Mouse (Mus musculus): ENCODE results near the gene Glis3. TPM values are rescaled to one million over a fixed set of nuclear protein-coding genes. Genes with fewer than 3 reads are reported as not detected.
A peak's percentile ranks its signal among the peaks of the same experiment; 100 is the strongest.

Gene Glis3
- polyA plus RNA-seq, 1 experiment from 2014 or later = 0.85 TPM

DNA sequence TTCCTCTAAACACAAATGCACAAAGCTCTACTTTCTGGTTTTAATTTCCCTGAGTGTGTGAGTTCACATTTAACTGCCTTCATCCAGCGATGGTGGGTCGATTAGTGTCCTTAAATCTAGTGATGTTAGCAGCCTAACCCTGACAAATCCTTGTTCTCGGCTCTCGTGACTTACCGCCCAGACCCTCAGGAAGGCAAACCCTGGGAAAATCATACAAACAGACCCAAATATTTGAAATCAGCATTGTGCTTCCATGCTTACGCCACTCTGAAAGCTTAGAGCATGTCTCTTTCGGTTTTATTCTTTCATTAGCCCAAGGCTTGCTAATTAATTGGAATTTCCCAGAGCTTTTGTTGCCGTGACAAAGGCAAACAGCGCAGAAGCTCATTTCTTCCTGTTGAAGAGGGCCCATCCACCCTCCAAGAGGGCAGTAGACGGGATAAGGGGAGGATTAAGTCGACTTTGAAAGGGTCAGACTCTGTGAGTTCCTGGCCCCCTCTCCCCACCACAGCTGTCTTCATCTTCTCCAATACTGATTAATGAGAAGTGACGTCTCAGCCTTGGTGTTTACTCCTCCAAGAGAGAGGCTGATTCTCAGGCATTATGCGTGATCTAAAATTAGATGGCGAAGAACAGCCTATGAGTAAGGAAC is 100.0 kb downstream of the Glis3 start:
- Histone ChIP-seq H3K4me1 (replicated peaks; ENCODE audit: control insufficient read depth, insufficient read depth) (no peaks in the 10 kb centered on the region), H3K27ac (replicated peaks) (no peak overlapping the region), H3K4me3 (ENCODE audit: low read depth, low read length) (no peak overlapping the region), H3K4me2 (replicated peaks; ENCODE audit: low read depth) (peak overlapping the region; percentile 39), H3K36me3 (ENCODE audit: control insufficient read depth, insufficient read depth, low read length) (no peaks in the 10 kb centered on the region), H3K27me3 (ENCODE audit: control insufficient read depth, insufficient read depth, low read length) (no peaks in the 10 kb centered on the region), H3K9ac (ENCODE audit: low read length) (no peak overlapping the region), H3K9me3 (ENCODE audit: control insufficient read depth, low read length) (no peaks in the 10 kb centered on the region)
- TF ChIP-seq EP300 (optimal IDR thresholded peaks at IDR 0.05) = no peak
- no peak for TF ChIP-seq CTCF (IDR thresholded peaks at IDR 0.05; ENCODE audit: low read depth)
- DNase-seq (ENCODE audit: low spot score) = no peak
- 39% methylated on average over 14 of the region's 14 CpGs for WGBS
- peak; percentile 45; the same call in 1 of the 2 replicates for ATAC-seq (ENCODE audit: low FRiP score, low TSS enrichment)

- Histone ChIP-seq H3K27ac (replicated peaks) (no peak overlapping the region), H3K4me3 (ENCODE audit: low read depth, low read length) (no peak overlapping the region), H3K9ac (ENCODE audit: low read length) (no peak overlapping the region), H3K27me3 (ENCODE audit: control insufficient read depth, insufficient read depth, low read length) (no peaks in the 10 kb centered on the region), H3K4me1 (replicated peaks; ENCODE audit: control insufficient read depth, insufficient read depth) (no peaks in the 10 kb centered on the region), H3K4me2 (replicated peaks; ENCODE audit: low read depth) (no peak overlapping the region), H3K9me3 (ENCODE audit: control insufficient read depth, low read length) (no peaks in the 10 kb centered on the region), H3K36me3 (ENCODE audit: control insufficient read depth, insufficient read depth, low read length) (no peaks in the 10 kb centered on the region)
- no peak for ATAC-seq (ENCODE audit: low FRiP score, low TSS enrichment)
- 93% methylated on average over 12 of the region's 12 CpGs for WGBS
- TF ChIP-seq CTCF (IDR thresholded peaks at IDR 0.05; ENCODE audit: low read depth) (no peak), EP300 (optimal IDR thresholded peaks at IDR 0.05) (no peak)
- DNase-seq (ENCODE audit: low spot score) = no peak
Observed at GRCm38 (mm10) chr19:28577023-28577422, 102.9 kb downstream of the Glis3 start.

- Histone ChIP-seq H3K36me3 (ENCODE audit: control insufficient read depth, insufficient read depth, low read length) (no peaks in the 10 kb centered on the region), H3K27ac (replicated peaks) (no peak overlapping the region), H3K4me3 (ENCODE audit: low read depth, low read length) (no peak overlapping the region), H3K9ac (ENCODE audit: low read length) (no peak overlapping the region), H3K4me2 (replicated peaks; ENCODE audit: low read depth) (no peak overlapping the region), H3K9me3 (ENCODE audit: control insufficient read depth, low read length) (no peaks in the 10 kb centered on the region), H3K27me3 (ENCODE audit: control insufficient read depth, insufficient read depth, low read length) (no peaks in the 10 kb centered on the region), H3K4me1 (replicated peaks; ENCODE audit: control insufficient read depth, insufficient read depth) (no peaks in the 10 kb centered on the region)
- DNase-seq (ENCODE audit: low spot score) (no peak), ATAC-seq (ENCODE audit: low FRiP score, low TSS enrichment) (no peak)
- TF ChIP-seq EP300 (optimal IDR thresholded peaks at IDR 0.05) = no peak
- WGBS = 63% methylated on average over 6 of the region's 6 CpGs
Observed at GRCm38 (mm10) chr19:28576619-28577018, 103.3 kb downstream of the Glis3 start.

DNA sequence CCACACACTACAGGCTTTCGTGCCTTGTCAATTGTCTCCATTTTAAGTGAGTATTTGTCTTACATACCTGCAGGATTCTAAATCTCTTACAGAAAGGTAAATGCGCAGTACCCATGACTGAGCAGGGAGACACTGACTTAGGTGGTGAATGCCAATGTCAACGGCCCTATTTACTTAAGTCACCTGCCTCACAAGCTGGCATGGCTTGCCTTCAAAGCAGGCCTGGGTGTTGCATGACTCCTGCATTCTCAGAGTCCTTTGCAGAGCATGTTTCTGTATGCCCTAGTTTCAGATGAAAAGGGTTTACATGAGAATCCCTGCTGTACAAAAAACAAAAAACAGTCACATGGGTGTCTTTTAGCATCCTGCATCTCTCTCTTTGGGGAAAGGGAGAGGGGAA is 106.2 kb downstream of the Glis3 start:
- H3K9ac ChIP-seq (ENCODE audit: low read length) = no peak overlapping the region
- TF ChIP-seq EP300 (optimal IDR thresholded peaks at IDR 0.05) (no peak), CTCF (IDR thresholded peaks at IDR 0.05; ENCODE audit: low read depth) (no peak)
- no peak for ATAC-seq (ENCODE audit: low FRiP score, low TSS enrichment)
- H3K36me3 ChIP-seq (ENCODE audit: control insufficient read depth, insufficient read depth, low read length) = no peaks in the 10 kb centered on the region
- no peaks in the 10 kb centered on the region for H3K9me3 ChIP-seq (ENCODE audit: control insufficient read depth, low read length)
- H3K4me2 ChIP-seq (replicated peaks; ENCODE audit: low read depth) = no peak overlapping the region
- H3K4me1 ChIP-seq (replicated peaks; ENCODE audit: control insufficient read depth, insufficient read depth) = no peaks in the 10 kb centered on the region
- 72% methylated on average over 3 of the region's 3 CpGs for whole genome bisulfite sequencing
- H3K27me3 ChIP-seq (ENCODE audit: control insufficient read depth, insufficient read depth, low read length) = no peaks in the 10 kb centered on the region
- H3K4me3 ChIP-seq (ENCODE audit: low read depth, low read length) = no peak overlapping the region
- H3K27ac ChIP-seq (replicated peaks) = no peak overlapping the region
- no peak for DNase-seq (ENCODE audit: low spot score)

DNA sequence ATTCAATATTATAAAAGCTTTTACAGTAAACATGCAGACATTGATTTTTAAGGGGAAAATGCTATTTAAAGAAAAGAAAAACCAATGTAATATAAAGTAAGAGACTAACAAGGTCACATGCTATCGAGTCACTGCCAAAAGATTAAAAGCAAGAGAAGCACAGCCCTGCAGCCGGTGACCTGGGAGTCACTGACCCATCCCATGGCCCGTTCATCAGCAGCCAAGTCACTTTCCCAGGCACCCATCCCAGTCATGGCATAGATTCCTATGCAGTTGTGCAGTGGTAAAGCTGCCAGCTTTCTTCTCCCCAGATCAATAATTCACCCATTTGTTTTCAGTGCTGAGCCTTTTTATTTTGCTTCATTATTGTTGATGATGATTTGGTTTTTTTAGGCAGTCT is 110.0 kb downstream of the Glis3 start:
- Histone ChIP-seq H3K27me3 (ENCODE audit: control insufficient read depth, insufficient read depth, low read length) (no peaks in the 10 kb centered on the region), H3K4me2 (replicated peaks; ENCODE audit: low read depth) (no peak overlapping the region), H3K36me3 (ENCODE audit: control insufficient read depth, insufficient read depth, low read length) (no peaks in the 10 kb centered on the region), H3K9me3 (ENCODE audit: control insufficient read depth, low read length) (no peaks in the 10 kb centered on the region), H3K4me1 (replicated peaks; ENCODE audit: control insufficient read depth, insufficient read depth) (no peaks in the 10 kb centered on the region), H3K4me3 (ENCODE audit: low read depth, low read length) (no peak overlapping the region), H3K9ac (ENCODE audit: low read length) (no peak overlapping the region), H3K27ac (replicated peaks) (no peak overlapping the region)
- ATAC-seq (ENCODE audit: low FRiP score, low TSS enrichment) = no peak
- 77% methylated on average over 3 of the region's 3 CpGs for WGBS
- no peak for DNase-seq (ENCODE audit: low spot score)
- TF ChIP-seq EP300 (optimal IDR thresholded peaks at IDR 0.05) (no peak), CTCF (IDR thresholded peaks at IDR 0.05; ENCODE audit: low read depth) (no peak)

DNA sequence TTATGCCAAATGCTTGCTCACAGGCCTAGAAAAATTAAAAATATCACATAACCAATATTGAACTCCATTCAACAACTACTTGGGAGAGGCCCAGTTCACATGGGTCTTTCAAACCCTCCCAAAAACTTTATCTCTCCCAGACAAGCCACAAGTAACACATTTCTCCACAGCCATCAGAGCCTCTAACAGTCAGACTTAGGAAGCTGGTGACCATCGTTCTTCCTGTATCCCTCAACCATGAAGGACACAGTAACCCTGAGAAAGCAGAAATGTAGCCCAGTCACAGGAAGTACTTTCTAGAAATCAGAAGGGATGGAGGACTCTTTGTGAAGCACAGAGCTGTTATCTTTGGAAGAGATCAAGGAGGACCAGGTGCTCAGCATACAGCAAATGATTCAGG is 112.8 kb downstream of the Glis3 start:
- WGBS = 81% methylated on average over 1 of the region's 1 CpGs
- Histone ChIP-seq H3K27me3 (ENCODE audit: control insufficient read depth, insufficient read depth, low read length) (no peaks in the 10 kb centered on the region), H3K36me3 (ENCODE audit: control insufficient read depth, insufficient read depth, low read length) (no peaks in the 10 kb centered on the region), H3K4me1 (replicated peaks; ENCODE audit: control insufficient read depth, insufficient read depth) (no peaks in the 10 kb centered on the region), H3K9me3 (ENCODE audit: control insufficient read depth, low read length) (no peaks in the 10 kb centered on the region), H3K4me3 (ENCODE audit: low read depth, low read length) (no peak overlapping the region), H3K4me2 (replicated peaks; ENCODE audit: low read depth) (no peak overlapping the region), H3K27ac (replicated peaks) (no peak overlapping the region), H3K9ac (ENCODE audit: low read length) (no peak overlapping the region)
- ATAC-seq (ENCODE audit: low FRiP score, low TSS enrichment) (no peak), DNase-seq (ENCODE audit: low spot score) (no peak)
- TF ChIP-seq CTCF (IDR thresholded peaks at IDR 0.05; ENCODE audit: low read depth) = no peak
- no peak for TF ChIP-seq EP300 (optimal IDR thresholded peaks at IDR 0.05)

Measured in stomach, postnatal 0 days (tissue).